Mouse (Mus musculus) olfactory bulb, adult 2 months (tissue): ENCODE data around the gene Rfpl4b.

ENCODE experiments used
- CTCF ChIP-seq: fragments of 200-500 bp; IDR thresholded peaks from 2 replicates; pipeline ENCODE4 v1.5.1; 2012; ENCODE audit warnings: low read depth, mild to moderate bottlenecking, low read length, moderate library complexity; ENCODE audit not compliant: insufficient read depth
- POLR2A ChIP-seq: fragments of 200-500 bp; IDR thresholded peaks from 2 replicates; pipeline ENCODE4 v1.6.1; 2012; ENCODE audit warnings: mild to moderate bottlenecking, low read depth, low read length, moderate library complexity; ENCODE audit not compliant: insufficient read depth

GRCm38 (mm10) chr10:38855186-38855585, 33.6 kb upstream of the Rfpl4b start:
- TF ChIP-seq CTCF (no peak), POLR2A (no peak)
